8 mouse cellular contexts compared by ENCODE assay signal in the genomic region with DNA sequence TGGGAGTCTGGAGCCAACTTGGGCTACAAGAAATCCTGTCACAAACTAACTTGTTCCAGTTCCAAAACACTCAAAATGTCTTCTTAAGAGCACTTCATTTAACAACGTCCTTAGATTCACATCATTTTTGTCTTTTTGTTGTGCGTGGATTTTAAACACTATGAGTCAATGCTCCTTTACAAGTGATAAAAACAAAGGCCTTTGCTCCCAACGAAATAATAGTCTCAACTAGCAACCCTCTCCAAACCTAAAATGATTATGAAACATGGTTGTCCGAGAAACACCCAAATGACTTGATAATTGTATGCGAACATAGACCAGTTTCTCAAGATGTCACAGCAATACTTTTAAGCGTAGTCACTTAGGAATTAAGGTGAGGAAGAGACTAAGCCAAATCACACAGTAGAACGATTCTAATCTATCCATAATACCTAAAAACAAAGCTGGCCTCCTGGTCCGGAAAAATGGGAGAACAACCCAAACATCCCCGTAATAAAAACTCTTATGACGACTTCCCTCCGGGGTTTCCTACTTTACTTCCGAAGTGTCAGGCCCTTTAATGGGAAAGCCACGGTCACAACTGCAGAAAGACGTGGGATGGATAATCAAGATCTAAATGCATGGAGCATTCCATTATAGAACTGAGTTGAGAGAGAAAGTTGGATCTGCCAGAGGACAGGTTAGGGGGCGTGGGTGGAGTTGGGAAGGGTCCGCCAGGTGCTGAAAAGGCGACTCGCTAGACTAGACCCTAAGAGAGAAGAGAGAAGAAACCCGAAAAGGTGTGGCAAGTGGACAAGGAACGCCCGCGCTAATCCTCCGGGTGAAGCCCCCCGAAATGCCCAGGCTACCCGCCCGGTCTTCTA. TPM values are rescaled to one million over a fixed set of nuclear protein-coding genes. Genes with fewer than 3 reads are reported as not detected.
DNase-seq lines count a peak whose midpoint lies in the region; ATAC-seq and TF ChIP-seq lines count a peak whose summit lies in the region.

No protein-coding gene starts in this region.

- in situ Hi-C loops in ES-E14 (cut with MboI; ENCODE audit: low sequenced_read_pairs in 2 of 2, unreplicated experiment in 2 of 2): no loop called here

- 12% methylated on average over 26 of the region's 26 CpGs for WGBS in heart, embryonic 10.5 days
- 14% methylated on average over 26 of the region's 26 CpGs for WGBS in limb, embryonic 12.5 days
- WGBS in neural tube, embryonic 12.5 days: 13% methylated on average over 26 of the region's 26 CpGs

- H3K36me3 ChIP-seq in heart, embryonic 10.5 days: no peaks in the 10 kb centered on the region
- H3K36me3 ChIP-seq in ES-E14 (ENCODE audit: control insufficient read depth, insufficient read depth, low read length, poor library complexity, severe bottlenecking): peaks cover 2% of the 10 kb centered on the region; the same call in 1 of the 2 replicates
- H3K36me3 ChIP-seq in limb, embryonic 12.5 days: no peaks in the 10 kb centered on the region
- H3K36me3 ChIP-seq in neural tube, embryonic 12.5 days: no peaks in the 10 kb centered on the region; the same call in 1 of the 2 replicates

- peak overlapping the region; percentile 67 for H3K4me2 ChIP-seq in limb, embryonic 12.5 days
- H3K4me2 ChIP-seq in neural tube, embryonic 12.5 days (replicated peaks): peak overlapping the region; percentile 75

- DNase-seq in heart, embryonic 10.5 days (ENCODE audit: low spot score): no peak
- no peak for DNase-seq in heart, postnatal 25 days (ENCODE audit: low spot score)
- DNase-seq in ES-E14 (ENCODE audit: low read depth, low spot score): no peak
- DNase-seq in thymus, postnatal 25 days: no peak
- no peak for DNase-seq in thymus, postnatal 36 days

- H3K9ac ChIP-seq in ES-E14 (ENCODE audit: insufficient read depth, low read depth, low read length, poor library complexity, severe bottlenecking): peak overlapping the region; percentile 95
- H3K9ac ChIP-seq in limb, embryonic 12.5 days (replicated peaks): peak overlapping the region; percentile 88
- peak overlapping the region; percentile 79 for H3K9ac ChIP-seq in neural tube, embryonic 12.5 days

- H3K4me3 ChIP-seq in heart, embryonic 10.5 days: peak overlapping the region; percentile 83
- H3K4me3 ChIP-seq in ES-E14 (ENCODE audit: insufficient read depth in 1 of 2, low read depth in 1 of 2, low read length in 2 of 2, poor library complexity in 1 of 2, severe bottlenecking in 1 of 2): peak overlapping the region; percentile 92 to 96
- H3K4me3 ChIP-seq in limb, embryonic 12.5 days (replicated peaks): peak overlapping the region; percentile 83
- H3K4me3 ChIP-seq in neural tube, embryonic 12.5 days: peak overlapping the region; percentile 70

- H3K4me1 ChIP-seq in heart, embryonic 10.5 days: peaks cover 7% of the 10 kb centered on the region; the same call in 1 of the 2 replicates
- peaks cover 3 to 7% of the 10 kb centered on the region in 2 experiments; a peak in 2 of 4 replicates for H3K4me1 ChIP-seq in ES-E14 (ENCODE audit: control insufficient read depth in 2 of 2, insufficient read depth in 2 of 2, low read length in 2 of 2, poor library complexity in 1 of 2)
- H3K4me1 ChIP-seq in limb, embryonic 12.5 days (replicated peaks): peaks cover 10% of the 10 kb centered on the region
- H3K4me1 ChIP-seq in neural tube, embryonic 12.5 days: peaks cover 4% of the 10 kb centered on the region

- H3K27ac ChIP-seq in heart, embryonic 10.5 days: peak overlapping the region; percentile 89
- H3K27ac ChIP-seq in ES-E14 (ENCODE audit: insufficient read depth, low read depth, low read length, poor library complexity, severe bottlenecking): peak overlapping the region; percentile 51
- H3K27ac ChIP-seq in limb, embryonic 12.5 days: peak overlapping the region; percentile 75
- H3K27ac ChIP-seq in neural tube, embryonic 12.5 days: no peak overlapping the region

- peak; percentile 8; the same call in 1 of the 2 replicates for ATAC-seq in erythroid progenitor cell, adult 5-6 weeks (replicated peaks; ENCODE audit: low FRiP score, poor library complexity, severe bottlenecking)
- ATAC-seq in limb, embryonic 12.5 days (ENCODE audit: insufficient number of reproducible peaks, insufficient read depth, low FRiP score, low TSS enrichment, low read depth): peak; percentile 63
- ATAC-seq in neural tube, embryonic 12.5 days (ENCODE audit: low FRiP score, low read depth): peak; percentile 69

- no peaks in the 10 kb centered on the region for H3K27me3 ChIP-seq in heart, embryonic 10.5 days (ENCODE audit: insufficient read depth, poor library complexity, severe bottlenecking)
- no peaks in the 10 kb centered on the region for H3K27me3 ChIP-seq in limb, embryonic 12.5 days
- H3K27me3 ChIP-seq in neural tube, embryonic 12.5 days (replicated peaks): no peaks in the 10 kb centered on the region

- no peaks in the 10 kb centered on the region for H3K9me3 ChIP-seq in heart, embryonic 10.5 days
- H3K9me3 ChIP-seq in ES-E14 (ENCODE audit: control insufficient read depth, insufficient read depth, low read depth, low read length): no peaks in the 10 kb centered on the region
- no peaks in the 10 kb centered on the region for H3K9me3 ChIP-seq in limb, embryonic 12.5 days
- no peaks in the 10 kb centered on the region for H3K9me3 ChIP-seq in neural tube, embryonic 12.5 days

- intact Hi-C loops in heart, postnatal 25 days (cut with DNase I): loop anchor here (5.0 kb wide), 1 partner anchor 835 kb away; no protein-coding TSS in a partner anchor

TF ChIP-seq in ES-E14, 5 proteins besides CTCF, POLR2A, EP300 and RAD21:
- no peak for TF ChIP-seq ZNF384 (IDR thresholded peaks at IDR 0.05; ENCODE audit: low read depth, low read length)
- no peak for TF ChIP-seq CHD2 (IDR thresholded peaks at IDR 0.05; ENCODE audit: low read depth, low read length)
- TF ChIP-seq ZC3H11A (IDR thresholded peaks at IDR 0.05; ENCODE audit: borderline replicate concordance, low read depth, low read length): no peak
- no peak for TF ChIP-seq MAFK (IDR thresholded peaks at IDR 0.05; ENCODE audit: insufficient read depth, low read depth, low read length)
- no peak for TF ChIP-seq HCFC1 (IDR thresholded peaks at IDR 0.05; ENCODE audit: borderline replicate concordance, insufficient read depth, low read length)

RNA-seq across cellular contexts. Expression of a gene that starts 0.7 kb away (rescaled TPM):
- polyA plus RNA-seq in heart, embryonic 10.5 days (2016; fragmentation: Nextera tagmentation; extraction: Ambion mirVana): 8.1 and 8.4 TPM in 2 replicates
- 10 to 100 TPM; 11.1 to 11.5 TPM for total RNA-seq in heart, postnatal 25 days (2021)
- total RNA-seq in ES-E14 (2012; rRNA removed): 19.8 and 23.0 TPM in 2 replicates
- total RNA-seq in erythroid progenitor cell, adult 5-6 weeks (2015; ENCODE audit: low replicate concordance): 9.7 and 10.5 TPM in 2 replicates
- 15.1 and 15.7 TPM in 2 replicates for total RNA-seq in erythroid progenitor cell, adult 5-6 weeks (2017; ENCODE audit: low replicate concordance)
- polyA plus RNA-seq in limb, embryonic 12.5 days (2016; fragmentation: Nextera tagmentation; extraction: Ambion mirVana): 10.8 and 11.6 TPM in 2 replicates
- 14.7 and 16.9 TPM in 2 replicates for polyA plus RNA-seq in neural tube, embryonic 12.5 days (2016; fragmentation: Nextera tagmentation; extraction: Ambion mirVana)

RNA-seq across cellular contexts. Expression of a gene that starts 18.5 kb away (rescaled TPM):
- 27.5 and 29.0 TPM in 2 replicates for polyA plus RNA-seq in heart, embryonic 10.5 days (2016; fragmentation: Nextera tagmentation; extraction: Ambion mirVana)
- 10 to 100 TPM; 13.2 to 13.9 TPM for total RNA-seq in heart, postnatal 25 days (2021)
- 26.9 and 30.5 TPM in 2 replicates for total RNA-seq in ES-E14 (2012; rRNA removed)
- 16.6 and 20.1 TPM in 2 replicates for total RNA-seq in erythroid progenitor cell, adult 5-6 weeks (2015; ENCODE audit: low replicate concordance)
- total RNA-seq in erythroid progenitor cell, adult 5-6 weeks (2017; ENCODE audit: low replicate concordance): 31.9 and 32.7 TPM in 2 replicates
- 32.3 and 34.4 TPM in 2 replicates for polyA plus RNA-seq in limb, embryonic 12.5 days (2016; fragmentation: Nextera tagmentation; extraction: Ambion mirVana)
- polyA plus RNA-seq in neural tube, embryonic 12.5 days (2016; fragmentation: Nextera tagmentation; extraction: Ambion mirVana): 34.3 and 36.8 TPM in 2 replicates

RNA-seq across cellular contexts. Expression of a gene that starts 44.2 kb away (rescaled TPM):
- 20.5 and 20.8 TPM in 2 replicates for polyA plus RNA-seq in heart, embryonic 10.5 days (2016; fragmentation: Nextera tagmentation; extraction: Ambion mirVana)
- total RNA-seq in heart, postnatal 25 days (2021): 10 to 100 TPM; 34.9 to 36.7 TPM
- total RNA-seq in ES-E14 (2012; rRNA removed): 15.7 and 16.4 TPM in 2 replicates
- total RNA-seq in erythroid progenitor cell, adult 5-6 weeks (2015; ENCODE audit: low replicate concordance): 14.4 and 15.9 TPM in 2 replicates
- total RNA-seq in erythroid progenitor cell, adult 5-6 weeks (2017; ENCODE audit: low replicate concordance): 25.0 and 41.8 TPM in 2 replicates
- polyA plus RNA-seq in limb, embryonic 12.5 days (2016; fragmentation: Nextera tagmentation; extraction: Ambion mirVana): 27.1 and 27.4 TPM in 2 replicates
- polyA plus RNA-seq in neural tube, embryonic 12.5 days (2016; fragmentation: Nextera tagmentation; extraction: Ambion mirVana): 20.1 and 24.0 TPM in 2 replicates

Comparison
In these comparisons a context has a peak if more than half of its experiments do, and no peak if none do; other contexts are left out.
1. ATAC-seq: peak in every context shown above with its lines; median percentile 69 in neural tube, embryonic 12.5 days; 63 in limb, embryonic 12.5 days; 8 in erythroid progenitor cell, adult 5-6 weeks.